Mouse (Mus musculus) heart, embryonic 16.5 days (tissue): ENCODE data around the gene Mmp9. TPM values are rescaled to one million over a fixed set of nuclear protein-coding genes. Genes with fewer than 3 reads are reported as not detected.

Source experiments
- ATAC-seq: fragments of 200-750 bp; cut with Nextera tagmentation; replicated peaks from 2 replicates; pipeline ENCODE4 v1.8.0; 2017; ENCODE audit warnings: moderate number of reproducible peaks; ENCODE audit not compliant: insufficient read depth, low FRiP score; ENCODE audit errors: extremely low read depth
- H3K27ac ChIP-seq: fragments of 300-500 bp; sonication (generic); 2 replicates; pipeline ENCODE4 v1.5.1; 2014; ENCODE audit warnings: mild to moderate bottlenecking, low read length, control low read depth, moderate library complexity
- H3K27me3 ChIP-seq: fragments of 300-500 bp; sonication (generic); 2 replicates; pipeline ENCODE4 v1.6.1; 2014; ENCODE audit warnings: low read length, mixed read lengths; ENCODE audit not compliant: control insufficient read depth, insufficient read depth
- H3K36me3 ChIP-seq: fragments of 300-500 bp; sonication (generic); 2 replicates; pipeline ENCODE4 v1.6.1; 2014; ENCODE audit not compliant: control insufficient read depth, insufficient read depth
- H3K4me1 ChIP-seq: fragments of 300-500 bp; sonication (generic); 2 replicates; pipeline ENCODE4 v1.6.1; 2014; ENCODE audit warnings: low read length, mixed read lengths; ENCODE audit not compliant: control insufficient read depth, insufficient read depth
- H3K4me2 ChIP-seq: fragments of 300-500 bp; sonication (generic); 2 replicates; pipeline ENCODE4 v1.6.1; 2014; ENCODE audit warnings: low read depth, mild to moderate bottlenecking, control low read depth, low read length
- H3K4me3 ChIP-seq: fragments of 300-500 bp; sonication (generic); 2 replicates; pipeline ENCODE4 v1.5.1; 2014; ENCODE audit warnings: mild to moderate bottlenecking, control low read depth, low read length
- H3K9ac ChIP-seq: fragments of 300-500 bp; sonication (generic); 2 replicates; pipeline ENCODE4 v1.6.1; 2014; ENCODE audit warnings: low read length, control low read depth
- H3K9me3 ChIP-seq: fragments of 300-500 bp; sonication (generic); replicated peaks from 2 replicates; pipeline ENCODE4 v1.6.1; 2016; ENCODE audit warnings: low read length; ENCODE audit not compliant: control insufficient read depth
- WGBS: fragments of 180-500 bp; shearing (Covaris S2); extraction: QIAGEN DNeasy Blood & Tissue Kit; methylation state at CpG from one replicate; pipeline ENCODE4 v1.1.7; 2014; 5-methylcytosine and 5-hydroxymethylcytosine counted together
- polyA plus RNA-seq: library from polyadenylated mRNA; unstranded; fragments of >200 nt; fragmentation: Nextera tagmentation; extraction: Ambion mirVana; gene quantifications from 2 replicates; pipeline ENCODE4 v1.2.1, GENCODE M21; 2015

The Mmp9 gene
- polyA plus RNA-seq, 1 experiment from 2014 or later = 9.7 TPM

- H3K36me3 ChIP-seq = no peaks in the 10 kb centered on the region
- WGBS = 12% methylated on average over 6 of the region's 6 CpGs
- no peaks in the 10 kb centered on the region for H3K9me3 ChIP-seq
- peaks cover 6% of the 10 kb centered on the region for H3K4me1 ChIP-seq
- H3K27me3 ChIP-seq = peaks cover 76% of the 10 kb centered on the region
- no peak overlapping the region for H3K9ac ChIP-seq
- H3K27ac ChIP-seq = no peak overlapping the region
- no peak overlapping the region for H3K4me3 ChIP-seq
- ATAC-seq = no peak
- no peak overlapping the region for H3K4me2 ChIP-seq
Measured at GRCm38 (mm10) chr2:164967193-164967592, 26.6 kb downstream of the Mmp9 start.

GRCm38 (mm10) chr2:164967761-164968440 is 27.3 kb downstream of the Mmp9 start:
- H3K4me3 ChIP-seq = peak overlapping the region; percentile 38
- H3K4me1 ChIP-seq = peaks cover 6% of the 10 kb centered on the region
- peak overlapping the region; percentile 64 for H3K4me2 ChIP-seq
- ATAC-seq = no peak
- no peak overlapping the region for H3K9ac ChIP-seq
- WGBS = 2% methylated on average over 64 of the region's 65 CpGs
- H3K36me3 ChIP-seq = no peaks in the 10 kb centered on the region
- H3K27ac ChIP-seq = no peak overlapping the region
- H3K9me3 ChIP-seq = no peaks in the 10 kb centered on the region
- peaks cover 82% of the 10 kb centered on the region for H3K27me3 ChIP-seq

GRCm38 (mm10) chr2:164968451-164968851 is 27.9 kb downstream of the Mmp9 start:
- Histone ChIP-seq H3K4me2 (peak overlapping the region; percentile 64), H3K27ac (no peak overlapping the region), H3K4me1 (peaks cover 6% of the 10 kb centered on the region), H3K9ac (no peak overlapping the region), H3K4me3 (peak overlapping the region; percentile 38), H3K36me3 (no peaks in the 10 kb centered on the region), H3K9me3 (no peaks in the 10 kb centered on the region), H3K27me3 (peaks cover 84% of the 10 kb centered on the region)
- WGBS = under 1% methylated on average over 29 of the region's 29 CpGs
- peak; percentile 74; the same call in 1 of the 2 replicates for ATAC-seq

- Histone ChIP-seq H3K27ac (no peak overlapping the region), H3K9me3 (no peaks in the 10 kb centered on the region), H3K4me3 (no peak overlapping the region), H3K36me3 (no peaks in the 10 kb centered on the region), H3K27me3 (peaks cover 86% of the 10 kb centered on the region), H3K4me2 (no peak overlapping the region), H3K9ac (no peak overlapping the region), H3K4me1 (peaks cover 6% of the 10 kb centered on the region)
- ATAC-seq = no peak
- WGBS = 4% methylated on average over 21 of the region's 21 CpGs
Measured at GRCm38 (mm10) chr2:164969348-164969781, 28.8 kb downstream of the Mmp9 start.

- H3K4me2 ChIP-seq = peak overlapping the region; percentile 9; the same call in 1 of the 2 replicates
- under 1% methylated on average over 42 of the region's 42 CpGs for WGBS
- no peak overlapping the region; the same call in 1 of the 2 replicates for H3K4me3 ChIP-seq
- H3K27ac ChIP-seq = no peak overlapping the region
- H3K36me3 ChIP-seq = no peaks in the 10 kb centered on the region
- no peak for ATAC-seq
- H3K9ac ChIP-seq = no peak overlapping the region
- no peaks in the 10 kb centered on the region for H3K9me3 ChIP-seq
- peaks cover 6% of the 10 kb centered on the region for H3K4me1 ChIP-seq
- peaks cover 79% of the 10 kb centered on the region for H3K27me3 ChIP-seq
Measured at GRCm38 (mm10) chr2:164970631-164971196, 30.1 kb downstream of the Mmp9 start.

- ATAC-seq = no peak
- Histone ChIP-seq H3K9ac (no peak overlapping the region), H3K4me3 (no peak overlapping the region), H3K4me1 (peaks cover 6% of the 10 kb centered on the region), H3K36me3 (no peaks in the 10 kb centered on the region), H3K9me3 (no peaks in the 10 kb centered on the region), H3K4me2 (no peak overlapping the region), H3K27me3 (peaks cover 62% of the 10 kb centered on the region), H3K27ac (no peak overlapping the region)
- 57% methylated on average over 5 of the region's 5 CpGs for WGBS
Measured at GRCm38 (mm10) chr2:164972646-164973045, 32.1 kb downstream of the Mmp9 start.

- peaks cover 33% of the 10 kb centered on the region for H3K27me3 ChIP-seq
- WGBS = 78% methylated on average over 6 of the region's 6 CpGs
- ATAC-seq = no peak
- no peak overlapping the region for H3K4me2 ChIP-seq
- no peaks in the 10 kb centered on the region for H3K4me1 ChIP-seq
- no peaks in the 10 kb centered on the region for H3K9me3 ChIP-seq
- no peak overlapping the region for H3K9ac ChIP-seq
- H3K27ac ChIP-seq = no peak overlapping the region
- no peaks in the 10 kb centered on the region for H3K36me3 ChIP-seq
- no peak overlapping the region for H3K4me3 ChIP-seq
Measured at GRCm38 (mm10) chr2:164975611-164976010, 35.0 kb downstream of the Mmp9 start.

GRCm38 (mm10) chr2:164979749-164980148 is 39.2 kb downstream of the Mmp9 start:
- Histone ChIP-seq H3K4me1 (no peaks in the 10 kb centered on the region), H3K9ac (no peak overlapping the region), H3K36me3 (no peaks in the 10 kb centered on the region), H3K4me3 (no peak overlapping the region), H3K4me2 (no peak overlapping the region), H3K27me3 (0 out of 2 replicates have a peak, but pooled peaks cover 2% of the 10 kb centered on the region), H3K9me3 (no peaks in the 10 kb centered on the region), H3K27ac (no peak overlapping the region)
- WGBS = 20% methylated on average over 7 of the region's 7 CpGs
- ATAC-seq = no peak

- H3K9ac ChIP-seq = no peak overlapping the region
- no peak overlapping the region for H3K4me3 ChIP-seq
- no peaks in the 10 kb centered on the region for H3K36me3 ChIP-seq
- H3K27ac ChIP-seq = no peak overlapping the region
- H3K9me3 ChIP-seq = no peaks in the 10 kb centered on the region
- no peaks in the 10 kb centered on the region for H3K4me1 ChIP-seq
- 64% methylated on average over 6 of the region's 6 CpGs for WGBS
- no peak overlapping the region for H3K4me2 ChIP-seq
- ATAC-seq = no peak
- no peaks in the 10 kb centered on the region; the same call in 1 of the 2 replicates for H3K27me3 ChIP-seq
Measured at GRCm38 (mm10) chr2:164985962-164986361, 45.4 kb downstream of the Mmp9 start.
